Mouse (Mus musculus): ENCODE measurements around the gene Bach2.

GRCm38 (mm10) chr4:32466031-32466430 is 227.4 kb downstream of the Bach2 start:
- TF ChIP-seq CTCF (IDR thresholded peaks at IDR 0.05; ENCODE audit: low read depth) = no peak
- TF ChIP-seq EP300 (IDR thresholded peaks at IDR 0.05; ENCODE audit: low read depth) = no peak
